Mouse (Mus musculus): ENCODE results near the gene Bcl2l13. TPM values are rescaled to one million over a fixed set of nuclear protein-coding genes. Genes with fewer than 3 reads are reported as not detected.

Bcl2l13 gene
- polyA plus RNA-seq, 1 experiment, result 23.8 TPM

GRCm38 (mm10) chr6:120879046-120879445 is 43.0 kb downstream of the Bcl2l13 start:
- no peaks in the 10 kb centered on the region for H3K36me3 ChIP-seq (ENCODE audit: control insufficient read depth, insufficient read depth, low read length)
- TF ChIP-seq CTCF (IDR thresholded peaks at IDR 0.05; ENCODE audit: control insufficient read depth, insufficient read depth, insufficient replicate concordance, low read depth, low read length), result no peak
- no peak for TF ChIP-seq POLR2A (IDR thresholded peaks at IDR 0.05; ENCODE audit: control insufficient read depth, low read depth, low read length)

GRCm38 (mm10) chr6:120884436-120884835 is 48.4 kb downstream of the Bcl2l13 start:
- Histone ChIP-seq H3K36me3 (ENCODE audit: control insufficient read depth, insufficient read depth, low read length) (no peaks in the 10 kb centered on the region; the same call in 1 of the 2 replicates), H3K4me1 (ENCODE audit: control insufficient read depth, insufficient read depth, low read length) (no peaks in the 10 kb centered on the region), H3K27me3 (ENCODE audit: control insufficient read depth, insufficient read depth, low read length) (no peaks in the 10 kb centered on the region), H3K4me3 (ENCODE audit: control insufficient read depth, low read depth, low read length) (no peak overlapping the region), H3K27ac (ENCODE audit: control insufficient read depth, insufficient read depth, low read depth, low read length) (no peak overlapping the region)
- TF ChIP-seq CTCF (IDR thresholded peaks at IDR 0.05; ENCODE audit: control insufficient read depth, insufficient read depth, insufficient replicate concordance, low read depth, low read length), result no peak
- TF ChIP-seq POLR2A (IDR thresholded peaks at IDR 0.05; ENCODE audit: control insufficient read depth, low read depth, low read length), result no peak

More at GRCm38 (mm10) chr6:120879046-120879445, 43.0 kb downstream of the Bcl2l13 start:
- no peak overlapping the region for H3K27ac ChIP-seq (ENCODE audit: control insufficient read depth, insufficient read depth, low read depth, low read length)
- no peak overlapping the region for H3K4me3 ChIP-seq (ENCODE audit: control insufficient read depth, low read depth, low read length)
- H3K4me1 ChIP-seq (ENCODE audit: control insufficient read depth, insufficient read depth, low read length), result no peaks in the 10 kb centered on the region
- no peaks in the 10 kb centered on the region for H3K27me3 ChIP-seq (ENCODE audit: control insufficient read depth, insufficient read depth, low read length)

- no peak overlapping the region for H3K27ac ChIP-seq (ENCODE audit: control insufficient read depth, insufficient read depth, low read depth, low read length)
- H3K36me3 ChIP-seq (ENCODE audit: control insufficient read depth, insufficient read depth, low read length), result peaks cover 1% of the 10 kb centered on the region
- no peak overlapping the region for H3K4me3 ChIP-seq (ENCODE audit: control insufficient read depth, low read depth, low read length)
- no peaks in the 10 kb centered on the region for H3K4me1 ChIP-seq (ENCODE audit: control insufficient read depth, insufficient read depth, low read length)
- TF ChIP-seq CTCF (IDR thresholded peaks at IDR 0.05; ENCODE audit: control insufficient read depth, insufficient read depth, insufficient replicate concordance, low read depth, low read length) (no peak), POLR2A (IDR thresholded peaks at IDR 0.05; ENCODE audit: control insufficient read depth, low read depth, low read length) (no peak)
- no peaks in the 10 kb centered on the region for H3K27me3 ChIP-seq (ENCODE audit: control insufficient read depth, insufficient read depth, low read length)
Observed at GRCm38 (mm10) chr6:120886696-120887095, 50.7 kb downstream of the Bcl2l13 start.

GRCm38 (mm10) chr6:120894089-120894488 is 58.1 kb downstream of the Bcl2l13 start:
- Histone ChIP-seq H3K4me3 (ENCODE audit: control insufficient read depth, low read depth, low read length) (no peak overlapping the region), H3K36me3 (ENCODE audit: control insufficient read depth, insufficient read depth, low read length) (peaks cover 1% of the 10 kb centered on the region; the same call in 1 of the 2 replicates), H3K27me3 (ENCODE audit: control insufficient read depth, insufficient read depth, low read length) (no peaks in the 10 kb centered on the region)

GRCm38 (mm10) chr6:120894524-120894923 is 58.5 kb downstream of the Bcl2l13 start:
- H3K4me1 ChIP-seq (ENCODE audit: control insufficient read depth, insufficient read depth, low read length), result no peaks in the 10 kb centered on the region
- no peaks in the 10 kb centered on the region for H3K27me3 ChIP-seq (ENCODE audit: control insufficient read depth, insufficient read depth, low read length)
- no peak overlapping the region for H3K4me3 ChIP-seq (ENCODE audit: control insufficient read depth, low read depth, low read length)
- TF ChIP-seq POLR2A (IDR thresholded peaks at IDR 0.05; ENCODE audit: control insufficient read depth, low read depth, low read length), result no peak
- no peak for TF ChIP-seq CTCF (IDR thresholded peaks at IDR 0.05; ENCODE audit: control insufficient read depth, insufficient read depth, insufficient replicate concordance, low read depth, low read length)
- peaks cover 1% of the 10 kb centered on the region; the same call in 1 of the 2 replicates for H3K36me3 ChIP-seq (ENCODE audit: control insufficient read depth, insufficient read depth, low read length)
- H3K27ac ChIP-seq (ENCODE audit: control insufficient read depth, insufficient read depth, low read depth, low read length), result no peak overlapping the region

More at GRCm38 (mm10) chr6:120894089-120894488, 58.1 kb downstream of the Bcl2l13 start:
- TF ChIP-seq CTCF (IDR thresholded peaks at IDR 0.05; ENCODE audit: control insufficient read depth, insufficient read depth, insufficient replicate concordance, low read depth, low read length), result no peak
- TF ChIP-seq POLR2A (IDR thresholded peaks at IDR 0.05; ENCODE audit: control insufficient read depth, low read depth, low read length), result no peak
- no peak overlapping the region for H3K27ac ChIP-seq (ENCODE audit: control insufficient read depth, insufficient read depth, low read depth, low read length)
- H3K4me1 ChIP-seq (ENCODE audit: control insufficient read depth, insufficient read depth, low read length), result no peaks in the 10 kb centered on the region

- Histone ChIP-seq H3K4me1 (ENCODE audit: control insufficient read depth, insufficient read depth, low read length) (no peaks in the 10 kb centered on the region), H3K27ac (ENCODE audit: control insufficient read depth, insufficient read depth, low read depth, low read length) (no peak overlapping the region), H3K27me3 (ENCODE audit: control insufficient read depth, insufficient read depth, low read length) (no peaks in the 10 kb centered on the region), H3K4me3 (ENCODE audit: control insufficient read depth, low read depth, low read length) (no peak overlapping the region), H3K36me3 (ENCODE audit: control insufficient read depth, insufficient read depth, low read length) (no peaks in the 10 kb centered on the region)
- TF ChIP-seq CTCF (IDR thresholded peaks at IDR 0.05; ENCODE audit: control insufficient read depth, insufficient read depth, insufficient replicate concordance, low read depth, low read length) (peak; percentile 86; the same call in 1 of the 2 replicates), POLR2A (IDR thresholded peaks at IDR 0.05; ENCODE audit: control insufficient read depth, low read depth, low read length) (no peak)
Observed at GRCm38 (mm10) chr6:120898188-120898833, 62.3 kb downstream of the Bcl2l13 start.

GRCm38 (mm10) chr6:120901776-120902645 is 66.0 kb downstream of the Bcl2l13 start:
- no peak overlapping the region for H3K27ac ChIP-seq (ENCODE audit: control insufficient read depth, insufficient read depth, low read depth, low read length)

More at GRCm38 (mm10) chr6:120901776-120902645, 66.0 kb downstream of the Bcl2l13 start:
- no peaks in the 10 kb centered on the region for H3K36me3 ChIP-seq (ENCODE audit: control insufficient read depth, insufficient read depth, low read length)
- no peaks in the 10 kb centered on the region for H3K27me3 ChIP-seq (ENCODE audit: control insufficient read depth, insufficient read depth, low read length)
- TF ChIP-seq POLR2A (IDR thresholded peaks at IDR 0.05; ENCODE audit: control insufficient read depth, low read depth, low read length) (no peak), CTCF (IDR thresholded peaks at IDR 0.05; ENCODE audit: control insufficient read depth, insufficient read depth, insufficient replicate concordance, low read depth, low read length) (no peak)
- H3K4me3 ChIP-seq (ENCODE audit: control insufficient read depth, low read depth, low read length), result no peak overlapping the region
- H3K4me1 ChIP-seq (ENCODE audit: control insufficient read depth, insufficient read depth, low read length), result no peaks in the 10 kb centered on the region
